23 mouse cellular contexts compared by ENCODE assay signal in genomic region chr6:94111833-94112232, GRCm38 (mm10).
A peak's percentile ranks its signal among the peaks of the same experiment; 100 is the strongest.
DNase-seq lines count a peak whose midpoint lies in the region; ATAC-seq and TF ChIP-seq lines count a peak whose summit lies in the region.
"Had no signal": no experiment of that assay in that cellular context is flagged by ENCODE, and none has a peak within 500 bp of the region (broad histone marks: within the 10 kb centered on the region; RNA-seq: fewer than 3 reads in every experiment).

No protein-coding gene starts in this region.

- H3K36me3 ChIP-seq in forebrain, postnatal 0 days (ENCODE audit: insufficient read depth), result no peaks in the 10 kb centered on the region
- no peaks in the 10 kb centered on the region for H3K36me3 ChIP-seq in forebrain, embryonic 13.5 days (ENCODE audit: poor library complexity, severe bottlenecking)
- H3K36me3 ChIP-seq in small intestine, adult 2 months (ENCODE audit: control insufficient read depth, insufficient read depth, low read length), result no peaks in the 10 kb centered on the region
- no peaks in the 10 kb centered on the region for H3K36me3 ChIP-seq in midbrain, embryonic 15.5 days (replicated peaks)
- H3K36me3 ChIP-seq: embryonic facial prominence, embryonic 10.5 days; embryonic facial prominence, embryonic 12.5 days; G1E had no signal

- no peak overlapping the region for H3K9ac ChIP-seq in forebrain, postnatal 0 days
- no peak overlapping the region for H3K9ac ChIP-seq in forebrain, embryonic 13.5 days
- H3K9ac ChIP-seq in midbrain, embryonic 15.5 days, result no peak overlapping the region
- H3K9ac ChIP-seq: embryonic facial prominence, embryonic 12.5 days had no signal

- ATAC-seq in forebrain, postnatal 0 days, result peak; percentile 59; the same call in 1 of the 2 replicates
- no peak for ATAC-seq in forebrain, embryonic 13.5 days
- ATAC-seq in midbrain, embryonic 15.5 days (replicated peaks), result no peak
- ATAC-seq: activated CD4-positive, CD25-positive, alpha-beta regulatory T cell, adult 4 months; CD4-positive, CD25-positive, alpha-beta regulatory T cell, adult 4 months; forebrain, embryonic 14.5 days; forebrain, embryonic 16.5 days; Patski had no signal

- H3K4me3 ChIP-seq in forebrain, postnatal 0 days (ENCODE audit: low read depth, low read length), result no peak overlapping the region
- H3K4me3 ChIP-seq in forebrain, embryonic 13.5 days, result no peak overlapping the region
- no peak overlapping the region for H3K4me3 ChIP-seq in small intestine, adult 2 months (ENCODE audit: low read depth, low read length)
- no peak overlapping the region for H3K4me3 ChIP-seq in gastrocnemius, adult 2 months
- H3K4me3 ChIP-seq in midbrain, embryonic 15.5 days, result no peak overlapping the region
- H3K4me3 ChIP-seq: embryonic facial prominence, embryonic 10.5 days; embryonic facial prominence, embryonic 12.5 days had no signal

- no peaks in the 10 kb centered on the region for H3K27me3 ChIP-seq in forebrain, postnatal 0 days (ENCODE audit: insufficient read depth, low read length)
- H3K27me3 ChIP-seq in forebrain, embryonic 13.5 days, result no peaks in the 10 kb centered on the region
- H3K27me3 ChIP-seq in small intestine, adult 2 months (ENCODE audit: control insufficient read depth, insufficient read depth, low read length), result no peaks in the 10 kb centered on the region
- H3K27me3 ChIP-seq in midbrain, embryonic 15.5 days (replicated peaks), result no peaks in the 10 kb centered on the region
- H3K27me3 ChIP-seq: CH12.LX; embryonic facial prominence, embryonic 12.5 days; Patski had no signal

- H3K27ac ChIP-seq in forebrain, postnatal 0 days (ENCODE audit: low read depth, low read length), result no peak overlapping the region
- no peak overlapping the region for H3K27ac ChIP-seq in forebrain, embryonic 13.5 days
- H3K27ac ChIP-seq in small intestine, adult 2 months (ENCODE audit: insufficient read depth, low read depth, low read length), result 0 out of 2 replicates have a peak overlapping the region, but pooled peaks have one; percentile 2
- no peak overlapping the region for H3K27ac ChIP-seq in gastrocnemius, adult 2 months
- no peak overlapping the region for H3K27ac ChIP-seq in midbrain, embryonic 15.5 days
- H3K27ac ChIP-seq: embryonic facial prominence, embryonic 10.5 days; embryonic facial prominence, embryonic 12.5 days had no signal

- TF ChIP-seq POLR2A in small intestine, adult 2 months (IDR thresholded peaks at IDR 0.05; ENCODE audit: low read depth, low read length), result no peak

- H3K4me2 ChIP-seq in forebrain, postnatal 0 days (ENCODE audit: low read depth), result no peak overlapping the region
- no peak overlapping the region for H3K4me2 ChIP-seq in forebrain, embryonic 13.5 days
- no peak overlapping the region for H3K4me2 ChIP-seq in midbrain, embryonic 15.5 days
- H3K4me2 ChIP-seq: embryonic facial prominence, embryonic 12.5 days had no signal

- DNase-seq in forebrain, postnatal 0 days, result peak; percentile 54
- no peak for DNase-seq in gastrocnemius, adult 2 months
- DNase-seq: adrenal gland, adult 8-10 months; adrenal gland, postnatal 14 days; adrenal gland, postnatal 36 days; B cell, adult 2 months; cerebellum, adult 11-12 months; cerebellum, adult 2 months; cerebellum, adult 9-10 months; cerebellum, postnatal 10 days; cerebellum, postnatal 25 days had no signal

- no peak for TF ChIP-seq CTCF in forebrain, postnatal 0 days (IDR thresholded peaks at IDR 0.05; ENCODE audit: low read depth)
- TF ChIP-seq CTCF in small intestine, adult 2 months (IDR thresholded peaks at IDR 0.05; ENCODE audit: extremely low read depth, insufficient read length, insufficient replicate concordance, low read depth, low read length), result no peak
- TF ChIP-seq CTCF in gastrocnemius, adult 2 months (IDR thresholded peaks at IDR 0.05), result no peak

- intact Hi-C loops in gastrocnemius, adult 2 months (cut with DNase I), result no loop called here

- H3K9me3 ChIP-seq in forebrain, postnatal 0 days (ENCODE audit: low read length), result no peaks in the 10 kb centered on the region
- H3K9me3 ChIP-seq in forebrain, embryonic 13.5 days (replicated peaks), result no peaks in the 10 kb centered on the region
- no peaks in the 10 kb centered on the region for H3K9me3 ChIP-seq in midbrain, embryonic 15.5 days
- H3K9me3 ChIP-seq: embryonic facial prominence, embryonic 10.5 days; embryonic facial prominence, embryonic 12.5 days had no signal

- H3K4me1 ChIP-seq in forebrain, postnatal 0 days (ENCODE audit: insufficient read depth), result no peaks in the 10 kb centered on the region
- no peaks in the 10 kb centered on the region for H3K4me1 ChIP-seq in forebrain, embryonic 13.5 days
- peaks cover 18% of the 10 kb centered on the region; the same call in 1 of the 2 replicates for H3K4me1 ChIP-seq in small intestine, adult 2 months (ENCODE audit: control insufficient read depth, insufficient read depth, insufficient read length, low read length)
- no peaks in the 10 kb centered on the region for H3K4me1 ChIP-seq in midbrain, embryonic 15.5 days
